Mouse (Mus musculus) liver, embryonic 14.5 days (tissue): ENCODE measurements around the gene Atxn7l1. TPM values are rescaled to one million over a fixed set of nuclear protein-coding genes. Genes with fewer than 3 reads are reported as not detected.

Experiments used
- ATAC-seq: fragments of 200-750 bp; cut with Nextera tagmentation; 2 replicates; pipeline ENCODE4 v1.8.0; 2017; ENCODE audit warnings: moderate number of reproducible peaks, mild to moderate bottlenecking, moderate library complexity; ENCODE audit not compliant: insufficient read depth
- DNase-seq, 3 experiments: peaks; one replicate each; pipeline ENCODE4 v3.0.0-alpha.2; 2012 to 2013; ENCODE audit warnings: low read depth in 3 of 3, low spot score in 3 of 3
- H3K27ac ChIP-seq: fragments of 300-500 bp; sonication (generic); 2 replicates; pipeline ENCODE4 v1.5.1; 2014; ENCODE audit warnings: moderate library complexity, mild to moderate bottlenecking, control low read depth, inconsistent platforms
- H3K27me3 ChIP-seq: fragments of 300-500 bp; sonication (generic); 2 replicates; pipeline ENCODE4 v1.6.1; 2014; ENCODE audit warnings: mild to moderate bottlenecking, low read length, moderate library complexity; ENCODE audit not compliant: control insufficient read depth, insufficient read depth
- H3K36me3 ChIP-seq: fragments of 300-500 bp; sonication (generic); replicated peaks from 2 replicates; pipeline ENCODE4 v1.6.1; 2014; ENCODE audit warnings: low read depth; ENCODE audit not compliant: control insufficient read depth, insufficient read depth
- H3K4me1 ChIP-seq, 2 experiments: fragments of 200-500 bp in 1 of 2; fragments of 300-500 bp in 1 of 2; sonication (generic) in 1 of 2; replicated peaks; 2 replicates each; pipeline ENCODE4 v1.6.1; 2012 to 2014; ENCODE audit warnings: antibody characterized with exemption in 1 of 2, inconsistent platforms in 1 of 2, low read length in 1 of 2; ENCODE audit not compliant: control insufficient read depth in 2 of 2, insufficient read depth in 2 of 2
- H3K4me2 ChIP-seq: fragments of 300-500 bp; sonication (generic); 2 replicates; pipeline ENCODE4 v1.6.1; 2014; ENCODE audit warnings: low read depth, mild to moderate bottlenecking, control low read depth, moderate library complexity
- H3K4me3 ChIP-seq, 2 experiments: fragments of 200-500 bp in 1 of 2; fragments of 300-500 bp in 1 of 2; sonication (generic) in 1 of 2; 2 replicates each; pipeline ENCODE4 v1.5.1; 2012 to 2014; ENCODE audit warnings: low read depth in 2 of 2, low read length in 2 of 2, mild to moderate bottlenecking in 2 of 2, control low read depth in 1 of 2, inconsistent platforms in 1 of 2, moderate library complexity in 1 of 2; ENCODE audit not compliant: insufficient read depth in 1 of 2
- H3K9ac ChIP-seq: fragments of 300-500 bp; sonication (generic); replicated peaks from 2 replicates; pipeline ENCODE4 v1.6.1; 2014; ENCODE audit warnings: mild to moderate bottlenecking, control low read depth, moderate library complexity
- H3K9me3 ChIP-seq: fragments of 300-500 bp; sonication (generic); 2 replicates; pipeline ENCODE4 v1.6.1; 2016; ENCODE audit warnings: low read length, mixed read lengths; ENCODE audit not compliant: control insufficient read depth
- CTCF ChIP-seq: IDR thresholded peaks from 2 replicates; pipeline ENCODE4 v1.5.1; 2016; ENCODE audit warnings: antibody characterized with exemption, low read depth, control low read depth
- EP300 ChIP-seq: IDR thresholded peaks from 2 replicates; pipeline ENCODE4 v1.6.1; 2016; ENCODE audit warnings: antibody characterized with exemption, low read depth
- WGBS: fragments of 180-500 bp; shearing (Covaris S2); extraction: QIAGEN DNeasy Blood & Tissue Kit; methylation state at CpG from one replicate; pipeline ENCODE4 v1.1.7; 2014; ENCODE audit not compliant: insufficient replicate concordance; 5-methylcytosine and 5-hydroxymethylcytosine counted together
- polyA plus RNA-seq, 2 experiments: library from polyadenylated mRNA; depleted of rRNA in 1 of 2; stranded (reverse) in 1 of 2; unstranded in 1 of 2; fragments of >200 nt; fragmentation: Nextera tagmentation in 1 of 2; extraction: Ambion mirVana in 1 of 2; gene quantifications; 2 replicates each; pipeline versions ENCODE4 v1.2.1 to v1.2.3; 2012 to 2014

The Atxn7l1 gene
- polyA plus RNA-seq, 2 experiments: 13.3 to 13.9 TPM

DNA sequence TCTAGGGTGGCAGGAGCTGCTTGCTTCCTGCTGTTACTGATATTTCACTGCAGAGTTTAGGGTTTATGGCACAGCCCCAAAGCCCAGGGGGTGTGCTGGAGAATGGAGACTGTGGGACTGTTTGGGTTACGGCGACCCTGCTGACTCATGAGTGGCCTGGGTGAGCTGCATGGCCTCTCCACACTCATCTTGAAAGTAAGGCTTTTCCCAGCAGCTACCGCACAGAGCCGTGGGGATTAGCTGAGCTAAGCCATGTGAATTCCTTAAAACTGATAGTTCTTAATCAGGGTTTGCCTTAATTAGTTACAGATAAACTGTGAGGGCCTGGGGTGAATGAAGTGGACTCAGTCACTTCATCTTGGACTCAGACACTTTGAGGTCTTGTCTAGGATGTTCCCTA, 137.9 kb downstream of the Atxn7l1 start:
- H3K27ac ChIP-seq: no peak overlapping the region
- 63% methylated on average over 4 of the region's 4 CpGs for WGBS
- DNase-seq: no peak

DNA sequence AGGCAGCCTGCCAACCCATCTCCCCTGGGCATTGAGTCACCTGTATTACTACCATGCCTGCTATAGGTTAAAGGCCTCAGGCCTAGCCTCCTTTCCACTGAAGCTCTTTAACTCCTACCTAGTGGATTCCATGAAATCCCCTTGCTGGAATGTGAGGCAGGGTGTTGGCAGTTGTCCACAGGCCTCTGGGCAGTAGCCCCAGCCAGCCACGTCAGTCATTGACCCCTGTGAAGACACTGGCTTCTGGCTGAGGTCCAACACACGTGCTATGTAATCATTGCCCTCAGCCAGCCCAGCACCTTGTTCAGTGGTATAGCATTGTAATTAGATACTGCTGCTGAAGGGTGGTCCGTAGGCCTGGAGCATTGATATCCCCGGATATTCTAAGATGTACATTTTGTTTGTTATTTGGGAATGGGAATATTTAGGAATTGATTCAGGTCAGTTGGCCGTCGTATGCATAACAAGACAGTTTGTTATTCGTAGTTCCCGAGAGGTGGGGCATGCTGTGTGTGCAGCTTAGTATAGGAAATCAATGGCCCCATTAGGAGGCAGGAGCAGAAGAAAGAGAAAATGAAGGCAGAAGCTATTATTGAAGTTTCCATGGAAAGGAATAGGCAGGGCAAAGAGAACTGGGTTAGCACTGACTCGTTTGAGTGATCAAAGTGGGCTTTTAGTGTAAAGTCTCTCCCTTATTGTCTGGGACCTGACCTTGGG, 138.6 kb downstream of the Atxn7l1 start:
- Histone ChIP-seq H3K9ac (no peak overlapping the region), H3K27me3 (no peaks in the 10 kb centered on the region), H3K27ac (no peak overlapping the region), H3K36me3 (no peaks in the 10 kb centered on the region), H3K4me3 (no peak overlapping the region), H3K4me2 (no peak overlapping the region), H3K9me3 (no peaks in the 10 kb centered on the region), H3K4me1 (0 out of 4 replicates have a peak, but pooled peaks cover 0 to 5% of the 10 kb centered on the region in 2 experiments)
- WGBS: 76% methylated on average over 9 of the region's 9 CpGs
- DNase-seq (peak in 1 of 3 experiments; percentile 12), ATAC-seq (no peak)
- TF ChIP-seq EP300 (no peak), CTCF (no peak)

More for the DNA sequence above, 137.9 kb downstream of the Atxn7l1 start:
- H3K4me1 ChIP-seq: 0 out of 4 replicates have a peak, but pooled peaks cover 0 to 5% of the 10 kb centered on the region in 2 experiments
- no peak for ATAC-seq
- no peaks in the 10 kb centered on the region for H3K9me3 ChIP-seq
- H3K36me3 ChIP-seq: no peaks in the 10 kb centered on the region
- H3K4me3 ChIP-seq: no peak overlapping the region
- no peak overlapping the region for H3K4me2 ChIP-seq
- TF ChIP-seq CTCF (no peak), EP300 (no peak)
- H3K27me3 ChIP-seq: no peaks in the 10 kb centered on the region
- no peak overlapping the region for H3K9ac ChIP-seq

DNA sequence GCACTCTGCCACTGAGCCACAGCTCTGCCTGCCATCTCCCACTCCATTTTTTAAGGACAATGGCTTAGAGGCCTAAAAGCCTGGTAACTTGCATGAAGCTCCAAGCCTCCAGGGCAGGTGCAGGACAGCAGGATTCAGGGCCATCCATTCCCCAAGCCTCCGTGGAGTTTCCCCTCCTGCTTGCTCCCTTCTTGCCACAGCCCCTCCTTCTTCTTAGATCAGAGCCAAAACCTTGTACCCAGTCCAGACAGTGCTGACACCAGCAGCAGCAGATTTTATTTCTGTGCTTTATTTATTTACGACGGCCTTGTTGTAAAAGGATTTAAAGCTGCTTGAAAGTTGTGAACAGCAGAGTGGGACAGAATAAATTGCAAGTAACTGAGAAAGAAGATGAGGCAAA, 140.2 kb downstream of the Atxn7l1 start:
- no peak for ATAC-seq
- WGBS: 60% methylated on average over 3 of the region's 3 CpGs
- Histone ChIP-seq H3K4me2 (no peak overlapping the region), H3K9ac (no peak overlapping the region), H3K4me3 (no peak overlapping the region), H3K36me3 (no peaks in the 10 kb centered on the region), H3K27me3 (no peaks in the 10 kb centered on the region), H3K9me3 (no peaks in the 10 kb centered on the region), H3K4me1 (0 out of 4 replicates have a peak, but pooled peaks cover 0 to 5% of the 10 kb centered on the region in 2 experiments), H3K27ac (no peak overlapping the region)
- DNase-seq: no peak
- TF ChIP-seq EP300 (no peak), CTCF (no peak)

DNA sequence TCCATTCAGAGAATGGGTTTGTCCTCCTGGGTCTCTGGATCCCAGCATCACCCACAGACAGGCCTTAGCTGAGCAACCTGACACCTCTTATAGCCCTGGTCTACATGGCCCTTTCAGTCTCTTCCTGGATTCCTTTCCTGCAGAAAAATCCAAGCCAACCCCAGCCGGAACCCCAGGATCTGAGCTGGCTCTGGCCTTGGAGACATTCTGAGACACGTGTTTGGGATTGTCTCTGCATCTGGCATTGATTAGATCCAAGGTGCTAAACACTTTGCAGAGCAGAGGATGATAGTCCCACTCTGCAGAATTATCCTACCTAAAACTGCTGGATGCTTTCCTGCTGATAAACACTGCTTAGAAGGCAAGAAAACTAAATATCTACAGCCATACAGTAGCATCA, 141.3 kb downstream of the Atxn7l1 start:
- no peak overlapping the region for H3K27ac ChIP-seq
- H3K4me3 ChIP-seq: no peak overlapping the region
- TF ChIP-seq CTCF: no peak
- WGBS: 55% methylated on average over 2 of the region's 2 CpGs
- H3K9ac ChIP-seq: no peak overlapping the region
- no peaks in the 10 kb centered on the region for H3K36me3 ChIP-seq
- ATAC-seq (no peak), DNase-seq (no peak)
- 0 out of 4 replicates have a peak, but pooled peaks cover 0 to 5% of the 10 kb centered on the region in 2 experiments for H3K4me1 ChIP-seq
- no peak overlapping the region for H3K4me2 ChIP-seq
- no peaks in the 10 kb centered on the region for H3K27me3 ChIP-seq
- H3K9me3 ChIP-seq: no peaks in the 10 kb centered on the region

DNA sequence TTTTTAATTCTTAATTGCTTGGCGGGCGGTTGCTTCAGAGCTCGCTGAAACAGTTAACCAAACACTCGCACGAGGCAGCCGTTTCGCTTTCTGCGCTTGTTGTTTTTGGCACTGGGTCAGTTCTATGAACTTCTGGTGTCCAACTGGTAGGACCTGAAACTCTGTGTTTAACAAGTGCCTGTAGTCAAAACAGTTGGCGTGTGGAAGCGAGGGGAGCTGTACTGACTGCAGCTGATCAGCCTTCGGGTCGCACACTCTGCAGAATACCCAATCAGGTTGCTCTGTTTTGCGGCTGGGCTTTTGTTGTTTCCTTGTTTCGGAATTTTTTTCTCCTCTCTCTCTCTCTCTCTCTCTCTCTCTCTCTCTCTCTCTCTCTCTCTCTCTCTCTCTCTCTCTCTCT, 154.6 kb downstream of the Atxn7l1 start:
- WGBS: under 1% methylated on average over 14 of the region's 14 CpGs
- Histone ChIP-seq H3K4me2 (peak overlapping the region; percentile 72), H3K4me3 (peak overlapping the region; percentile 75 to 86), H3K27ac (peak overlapping the region; percentile 86), H3K36me3 (no peaks in the 10 kb centered on the region), H3K9ac (peak overlapping the region; percentile 88), H3K9me3 (no peaks in the 10 kb centered on the region), H3K4me1 (peaks cover 11 to 27% of the 10 kb centered on the region in 2 experiments), H3K27me3 (no peaks in the 10 kb centered on the region)
- DNase-seq: peak in 2 of 3 experiments; percentile 45 to 52
- TF ChIP-seq CTCF (no peak), EP300 (no peak)
- peak; percentile 56 for ATAC-seq
